Mouse (Mus musculus) gastrocnemius, adult 8-10 months (tissue): ENCODE results near the gene Cyp27a1. TPM values are rescaled to one million over a fixed set of nuclear protein-coding genes. Genes with fewer than 3 reads are reported as not detected.

Experiments used
- DNase-seq, 2 experiments: peaks; one replicate each; pipeline ENCODE4 v3.0.0; 2022; ENCODE audit warnings: low spot score in 2 of 2
- total RNA-seq, 4 experiments: library from RNA; stranded (reverse); gene quantifications; 2 replicates each; pipeline ENCODE4 v1.2.4; 2022

Cyp27a1 gene
- total RNA-seq, 4 experiments from 2014 or later: 44.3 to 72.8 (median 67.1) TPM

- DNase-seq: no peak
Measured at GRCm38 (mm10) chr1:74771467-74771844, 58.1 kb downstream of the Cyp27a1 start.

DNA sequence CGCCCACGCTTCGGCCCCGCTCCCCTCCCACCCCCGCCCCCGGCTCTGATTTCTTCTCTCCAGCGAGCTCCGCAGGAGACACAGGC, 58.3 kb downstream of the Cyp27a1 start, which contains the start of gene Wnt6:
Wnt6 (plus strand) TSS at position 48 of the 86 bp plus-strand sequence.
- DNase-seq: no peak

- no peak for DNase-seq
Measured at GRCm38 (mm10) chr1:74771931-74772620, 58.7 kb downstream of the Cyp27a1 start.

DNA sequence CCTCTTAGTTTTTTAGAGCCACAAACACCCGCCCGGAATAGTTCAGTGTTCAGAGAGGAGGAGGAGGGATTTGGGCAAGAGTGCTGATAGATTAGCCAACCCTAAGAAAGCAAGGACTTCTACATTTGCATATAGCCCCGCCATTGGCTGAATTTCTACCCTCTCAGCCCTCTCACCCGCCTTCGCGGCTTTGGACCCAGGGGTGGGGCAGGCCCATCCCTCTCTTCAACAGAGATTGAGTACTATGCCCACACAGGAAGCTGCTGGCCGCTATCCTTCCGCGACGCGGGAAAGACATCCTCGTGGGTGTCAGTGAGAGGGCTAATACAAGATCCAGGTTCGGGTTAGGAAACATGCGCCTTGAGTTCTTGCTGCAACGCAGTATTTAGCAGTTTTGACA, 59.8 kb downstream of the Cyp27a1 start:
- peak; percentile 58 to 72 for DNase-seq

DNA sequence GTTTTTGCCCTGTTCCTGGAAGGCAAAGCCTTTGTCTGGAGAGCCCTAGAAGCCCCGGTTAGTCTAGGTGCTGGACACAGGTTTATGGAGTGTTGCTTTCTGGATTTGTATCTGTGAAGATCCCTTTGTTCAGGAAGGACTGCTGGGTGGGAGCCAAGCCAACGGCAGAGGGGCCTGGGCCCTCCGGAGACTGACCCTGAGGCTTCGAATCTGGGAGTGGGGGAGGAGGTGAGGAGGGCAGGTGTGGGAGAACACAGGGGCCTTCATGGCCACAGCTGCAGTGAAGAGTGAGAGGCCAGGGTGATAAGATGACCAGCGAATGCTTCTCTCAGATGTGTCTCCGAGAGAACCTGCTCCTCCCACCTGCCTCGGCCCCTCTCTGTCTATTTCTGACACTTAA, 60.7 kb downstream of the Cyp27a1 start:
- no peak for DNase-seq

- no peak for DNase-seq
Measured at GRCm38 (mm10) chr1:74775816-74776215, 62.4 kb downstream of the Cyp27a1 start.

- no peak for DNase-seq
Measured at GRCm38 (mm10) chr1:74778934-74779486, 65.6 kb downstream of the Cyp27a1 start.

DNA sequence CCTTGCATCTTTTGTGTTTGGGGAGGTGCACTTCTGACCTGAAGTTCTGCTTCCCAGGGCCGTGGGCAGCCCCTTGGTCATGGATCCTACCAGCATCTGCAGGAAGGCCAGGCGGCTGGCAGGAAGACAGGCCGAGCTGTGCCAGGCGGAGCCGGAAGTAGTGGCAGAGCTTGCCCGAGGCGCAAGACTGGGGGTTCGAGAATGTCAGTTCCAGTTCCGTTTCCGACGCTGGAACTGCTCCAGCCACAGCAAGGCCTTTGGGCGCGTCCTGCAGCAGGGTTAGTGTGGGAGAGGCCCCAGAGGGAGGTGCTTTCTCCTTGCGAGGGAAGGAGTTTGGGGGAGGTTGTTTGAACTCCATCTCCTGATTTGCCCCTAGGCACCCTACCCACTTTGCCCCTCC, 68.7 kb downstream of the Cyp27a1 start:
- no peak for DNase-seq

- no peak for DNase-seq
Measured at GRCm38 (mm10) chr1:74783554-74783953, 70.2 kb downstream of the Cyp27a1 start.

DNA sequence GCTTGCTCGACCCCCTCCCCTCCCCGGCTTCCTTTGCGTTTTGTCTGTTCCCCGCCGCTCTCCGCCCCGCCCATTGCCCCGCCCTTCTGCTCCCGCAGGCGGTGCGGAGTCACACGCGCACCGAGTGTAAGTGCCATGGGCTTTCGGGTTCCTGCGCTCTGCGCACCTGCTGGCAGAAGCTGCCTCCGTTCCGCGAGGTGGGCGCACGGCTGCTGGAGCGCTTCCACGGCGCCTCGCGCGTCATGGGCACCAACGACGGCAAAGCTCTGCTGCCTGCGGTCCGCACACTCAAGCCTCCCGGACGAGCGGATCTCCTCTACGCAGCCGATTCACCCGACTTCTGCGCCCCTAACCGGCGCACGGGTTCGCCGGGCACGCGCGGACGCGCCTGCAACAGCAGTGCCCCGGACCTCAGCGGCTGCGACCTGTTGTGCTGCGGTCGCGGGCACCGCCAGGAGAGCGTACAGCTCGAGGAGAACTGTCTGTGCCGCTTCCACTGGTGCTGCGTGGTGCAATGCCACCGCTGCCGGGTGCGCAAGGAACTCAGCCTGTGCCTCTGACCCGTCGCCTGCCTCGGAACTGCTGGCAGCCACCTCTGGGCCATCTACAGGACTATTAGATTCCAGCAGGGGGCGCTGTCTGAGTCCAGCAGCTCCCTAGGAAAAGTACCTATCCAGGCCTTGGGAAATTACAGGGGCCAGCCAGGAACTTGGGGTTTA, 70.8 kb downstream of the Cyp27a1 start:
- DNase-seq: peak; percentile 53 to 65

Other genes with a start within 250 kb of the Cyp27a1 start
- 10 to 100 TPM; 10.7 to 15.0 (median 11.6) TPM for gene Cnot9, start 207.5 kb upstream of the Cyp27a1 start, total RNA-seq
- 100 to 1,000 TPM in 2 of 4 experiments, 10 to 100 TPM in 2; 89.2 to 107 (median 97.0) TPM for gene Plcd4, start 170.7 kb upstream of the Cyp27a1 start, total RNA-seq
- 10 to 100 TPM in 1 of 4 experiments, 1 to 10 TPM in 3; 6.4 to 11.0 (median 7.2) TPM for gene Usp37, start 169.3 kb upstream of the Cyp27a1 start, total RNA-seq
- gene Zfp142, start 125.3 kb upstream of the Cyp27a1 start, total RNA-seq: 1 to 10 TPM; 5.4 to 9.1 (median 6.6) TPM
- gene Bcs1l, start 125.3 kb upstream of the Cyp27a1 start, total RNA-seq: 10 to 100 TPM; 19.7 to 21.8 (median 20.9) TPM
- 10 to 100 TPM; 14.4 to 18.1 (median 16.4) TPM for gene Rnf25, start 112.2 kb upstream of the Cyp27a1 start, total RNA-seq
- gene Stk36, start 112.1 kb upstream of the Cyp27a1 start, total RNA-seq: under 1 TPM; 0.11 to 0.49 (median 0.27) TPM
- gene Ttll4, start 51.8 kb upstream of the Cyp27a1 start, total RNA-seq: 10 to 100 TPM in 3 of 4 experiments, 1 to 10 TPM in 1; 9.2 to 18.3 (median 11.4) TPM
- gene Prkag3, start 35.6 kb downstream of the Cyp27a1 start, total RNA-seq: 100 to 1,000 TPM in 3 of 4 experiments, 10 to 100 TPM in 1; 76.0 to 167 (median 125) TPM
- gene Wnt6, start 58.3 kb downstream of the Cyp27a1 start, total RNA-seq: under 1 TPM in 3 of 4 experiments, not detected in 1; 0.27 to 0.72 (median 0.48) TPM
- gene Wnt10a, start 77.9 kb downstream of the Cyp27a1 start, total RNA-seq: under 1 TPM in 1 of 4 experiments, not detected in 3; 0.16 TPM
- not detected for gene Cdk5r2, start 141.4 kb downstream of the Cyp27a1 start, total RNA-seq
- not detected for gene Fev, start 171.8 kb downstream of the Cyp27a1 start, total RNA-seq
- not detected for gene Cryba2, start 179.6 kb downstream of the Cyp27a1 start, total RNA-seq
- not detected for gene Cfap65, start 222.0 kb downstream of the Cyp27a1 start, total RNA-seq
- under 1 TPM in 2 of 4 experiments, not detected in 2; 0.16 to 0.19 TPM for gene Ihh, start 238.1 kb downstream of the Cyp27a1 start, total RNA-seq